Mouse (Mus musculus): ENCODE measurements around the gene 9130230L23Rik.

The 9130230L23Rik gene

DNA sequence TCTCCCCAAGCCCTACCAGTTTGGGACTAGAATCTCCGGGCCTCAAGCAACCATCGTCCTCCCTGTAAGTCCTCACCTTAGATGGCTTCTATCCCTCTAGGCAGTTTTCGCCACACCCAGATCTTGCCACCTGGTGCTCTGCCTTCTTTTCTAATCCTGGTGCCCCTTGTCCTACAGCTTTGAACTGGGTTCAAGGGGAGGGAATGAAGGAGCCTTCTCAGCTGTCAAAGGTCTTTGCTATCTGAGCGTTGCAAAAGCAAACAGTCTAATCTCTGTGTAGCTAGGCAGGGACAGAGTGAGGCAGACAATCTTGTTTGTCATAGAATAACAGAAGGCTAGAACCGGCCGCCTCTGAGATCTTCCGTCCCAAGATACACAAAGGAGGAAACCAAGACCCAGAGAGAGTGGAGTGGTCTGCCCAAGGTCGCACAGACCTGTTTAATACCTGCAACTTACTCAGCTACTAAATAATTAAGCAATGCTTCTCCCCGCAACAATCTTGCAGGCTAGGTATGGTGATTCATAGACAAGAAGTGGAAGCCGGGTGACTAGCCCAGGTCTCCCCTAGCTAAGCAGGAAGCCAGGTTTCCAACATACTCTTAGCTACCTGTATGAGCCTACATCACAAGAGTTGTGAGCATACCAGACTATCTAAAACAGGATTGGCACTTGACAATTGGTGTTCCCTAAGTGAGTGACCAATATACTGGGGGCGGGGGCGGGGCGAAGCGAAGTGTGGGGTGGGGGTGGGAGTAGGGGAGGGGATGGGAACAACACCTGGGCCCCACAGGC is at the start of gene 9130230L23Rik:
Gene 9130230L23Rik, minus strand, starts transcription at position 152 of the 792 bp plus-strand sequence.
- DNase-seq (ENCODE audit: low spot score): peak; percentile 75

DNA sequence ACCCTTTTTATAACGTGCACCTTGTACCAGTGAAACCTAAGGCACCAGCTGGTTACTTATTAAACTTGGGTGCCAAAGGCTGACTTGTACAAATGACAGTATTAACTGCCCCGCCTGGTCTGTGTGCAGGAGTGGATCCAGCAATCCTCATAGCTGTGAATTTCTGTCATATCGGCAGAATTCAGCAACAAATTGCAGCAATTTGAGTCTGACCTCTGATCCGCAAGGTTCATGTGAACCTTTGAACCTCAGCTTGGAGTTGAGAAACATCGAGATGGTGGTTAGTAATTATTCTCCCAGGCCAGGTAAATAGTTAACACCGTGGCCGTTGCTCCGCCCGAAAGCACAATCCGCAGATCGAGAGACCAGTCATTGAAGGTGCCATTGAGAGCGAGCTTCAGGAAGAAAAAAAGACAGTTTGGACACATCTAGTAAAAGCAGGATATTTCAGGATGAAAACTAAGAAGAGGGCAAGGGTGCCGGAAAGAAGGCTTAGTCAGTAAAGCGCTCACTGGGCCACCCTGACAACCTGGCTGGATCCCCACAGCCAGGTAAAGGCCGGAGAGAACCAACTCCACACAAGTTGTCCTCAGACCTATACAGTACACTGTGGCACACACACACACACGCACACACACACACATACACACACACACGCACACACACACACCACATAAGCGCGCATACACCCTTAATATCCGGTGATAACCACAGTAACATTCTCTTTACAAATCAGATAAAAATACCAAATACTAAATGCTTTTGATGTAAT is 48.9 kb upstream of the 9130230L23Rik start:
- DNase-seq (ENCODE audit: low spot score): peak; percentile 88

DNA sequence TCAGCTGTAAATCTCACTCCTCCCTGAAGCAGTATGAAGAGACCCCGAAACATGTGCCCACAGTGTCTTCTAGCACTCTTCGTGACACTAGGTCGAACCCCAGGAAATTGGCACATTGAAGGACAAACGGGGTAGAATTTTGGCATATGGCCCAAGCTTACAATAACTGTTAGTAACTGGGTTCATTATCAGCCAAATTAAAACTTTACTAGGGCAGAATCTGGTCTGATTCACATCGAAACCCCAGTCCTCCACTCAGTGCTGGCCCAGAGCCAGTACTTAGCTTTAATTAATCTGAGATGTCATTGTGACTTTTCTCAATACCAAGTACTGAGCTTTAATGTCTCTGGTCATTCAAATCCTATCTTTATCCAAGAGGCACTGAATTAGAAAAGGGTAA is 46.8 kb upstream of the 9130230L23Rik start:
- DNase-seq (ENCODE audit: low spot score): no peak

DNA sequence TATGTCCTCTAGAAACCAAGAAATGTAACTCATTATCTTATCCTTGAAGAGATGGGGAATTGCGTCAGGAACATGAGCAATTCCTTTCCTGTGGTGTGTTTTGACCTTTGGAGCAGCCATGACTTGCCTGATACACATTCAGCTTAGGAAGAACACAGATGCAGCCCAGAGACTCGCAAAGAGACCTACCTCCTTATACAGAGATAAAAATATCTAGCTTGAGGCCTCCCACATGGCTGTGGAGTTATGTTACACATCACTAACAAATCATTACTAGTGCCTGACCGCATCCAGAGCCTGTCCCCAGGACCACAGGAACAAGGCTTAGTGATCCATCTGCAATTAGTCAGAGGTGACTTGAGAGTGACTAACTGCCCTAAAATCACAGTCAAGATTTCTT is 42.3 kb upstream of the 9130230L23Rik start:
- peak; percentile 36 for DNase-seq (ENCODE audit: low spot score)

DNA sequence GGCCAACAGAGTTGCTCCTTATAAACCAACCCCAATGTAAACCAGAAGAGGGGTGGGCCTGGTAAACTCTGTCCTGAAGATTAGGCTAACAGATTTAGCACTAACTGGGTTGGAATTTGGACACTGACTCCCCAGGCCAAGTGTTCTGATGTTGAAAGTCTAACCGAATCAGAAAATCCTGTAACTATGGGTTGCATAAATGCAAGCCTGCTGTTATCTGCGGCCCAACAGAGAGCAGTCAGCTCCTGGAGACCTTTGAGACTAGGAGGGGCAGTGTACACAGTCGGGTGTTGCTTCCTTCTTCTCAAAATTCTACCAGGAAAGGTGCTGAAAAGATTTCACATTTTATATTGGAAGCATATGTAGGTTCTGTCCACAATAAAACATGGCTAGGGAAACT is 39.8 kb upstream of the 9130230L23Rik start:
- peak; percentile 74 for DNase-seq (ENCODE audit: low spot score)

DNA sequence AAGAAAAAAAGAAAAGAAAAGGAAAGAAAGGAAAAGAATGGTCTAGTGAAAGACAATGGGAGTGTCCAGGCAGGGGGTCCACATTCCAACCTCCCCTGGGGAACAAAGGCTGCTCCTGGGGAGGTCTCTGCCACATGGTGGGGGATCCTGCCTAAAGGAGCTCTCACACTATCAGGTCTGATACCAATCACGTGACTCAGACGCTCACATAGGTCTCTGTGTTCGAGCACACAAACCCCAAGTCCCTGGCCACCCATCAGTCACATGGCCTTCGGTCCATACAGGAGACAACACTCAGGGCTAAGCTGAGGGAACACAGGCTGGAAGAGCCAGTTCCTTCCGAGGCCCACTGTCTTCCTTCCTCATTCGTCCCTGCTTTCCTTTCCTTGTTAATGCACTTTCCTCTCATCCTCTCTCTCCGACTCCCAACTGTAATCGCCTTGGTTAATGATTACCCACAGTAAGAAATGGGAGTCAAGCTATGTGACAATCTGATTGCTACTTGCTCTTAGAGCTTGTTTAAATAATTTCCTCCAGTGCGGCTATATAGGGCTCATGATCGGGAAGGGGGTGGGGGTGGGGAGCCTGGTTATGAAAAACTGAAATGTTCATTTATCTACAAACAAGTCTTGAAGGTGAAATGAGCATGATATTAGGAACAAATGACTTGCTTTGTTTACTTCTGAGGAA is 38.7 kb upstream of the 9130230L23Rik start:
- peak; percentile 68 for DNase-seq (ENCODE audit: low spot score)

DNA sequence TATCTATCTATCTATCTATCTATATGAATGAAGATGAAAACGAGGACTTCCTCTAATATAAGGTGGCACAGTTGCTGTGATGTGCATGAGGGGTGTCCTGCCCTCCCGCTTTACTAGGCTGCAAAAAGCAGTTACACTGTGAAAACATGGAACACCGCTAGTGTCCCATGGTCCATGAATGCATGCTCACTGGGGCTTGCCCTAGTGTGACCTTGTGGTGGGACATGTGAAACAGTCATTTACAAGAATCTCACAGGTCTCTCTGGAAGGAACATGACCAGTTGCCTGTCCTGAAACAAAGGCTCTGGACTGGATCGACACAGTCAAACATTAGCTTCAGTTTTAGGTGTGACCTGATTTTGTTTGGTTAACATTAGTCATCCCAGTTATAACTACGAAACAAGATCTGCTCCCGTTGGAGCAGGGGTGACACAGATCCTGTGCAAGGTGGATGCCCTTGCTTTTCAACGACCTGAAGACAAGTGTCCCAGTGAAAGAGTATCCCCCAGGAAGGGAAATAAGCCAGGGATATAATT is 36.7 kb upstream of the 9130230L23Rik start:
- DNase-seq (ENCODE audit: low spot score): no peak

DNA sequence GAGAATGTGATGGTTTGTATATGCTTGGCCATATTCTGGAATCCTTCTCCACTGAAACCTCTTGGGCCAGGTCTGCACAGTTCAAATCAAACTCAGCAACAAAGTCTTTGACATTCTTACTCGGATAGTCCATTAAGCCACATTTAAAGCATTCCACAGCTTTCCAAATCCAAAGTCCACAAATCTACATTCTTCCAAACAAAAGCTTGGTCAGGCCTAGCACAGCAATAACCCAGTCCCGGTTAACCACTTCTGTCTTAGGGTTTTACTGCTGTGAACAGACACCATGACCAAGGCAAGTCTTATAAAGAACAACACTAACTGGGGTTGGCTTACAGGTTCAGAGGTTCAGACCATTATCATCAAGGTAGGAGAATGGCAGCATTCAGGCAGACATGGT is 35.7 kb upstream of the 9130230L23Rik start:
- no peak for DNase-seq (ENCODE audit: low spot score)

DNA sequence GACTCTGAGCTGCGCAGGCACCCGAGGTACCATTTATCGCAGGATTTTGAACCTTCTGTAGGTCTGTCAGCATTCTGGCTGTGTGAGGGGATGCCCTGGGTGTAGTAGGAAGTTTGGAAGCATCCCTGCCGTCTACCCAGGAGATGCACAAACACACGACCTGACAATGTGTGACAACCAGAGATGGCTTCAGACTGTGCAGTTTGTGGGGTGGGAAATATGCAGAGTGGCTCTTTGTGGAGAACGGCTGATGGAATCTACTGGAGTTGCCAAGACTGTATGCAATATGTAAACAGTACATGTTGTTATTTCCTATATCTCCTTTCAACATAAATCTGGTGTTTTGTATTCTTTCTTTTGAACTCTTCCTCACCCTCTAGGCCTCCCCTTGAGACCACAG is 33.0 kb upstream of the 9130230L23Rik start:
- no peak for DNase-seq (ENCODE audit: low spot score)

DNA sequence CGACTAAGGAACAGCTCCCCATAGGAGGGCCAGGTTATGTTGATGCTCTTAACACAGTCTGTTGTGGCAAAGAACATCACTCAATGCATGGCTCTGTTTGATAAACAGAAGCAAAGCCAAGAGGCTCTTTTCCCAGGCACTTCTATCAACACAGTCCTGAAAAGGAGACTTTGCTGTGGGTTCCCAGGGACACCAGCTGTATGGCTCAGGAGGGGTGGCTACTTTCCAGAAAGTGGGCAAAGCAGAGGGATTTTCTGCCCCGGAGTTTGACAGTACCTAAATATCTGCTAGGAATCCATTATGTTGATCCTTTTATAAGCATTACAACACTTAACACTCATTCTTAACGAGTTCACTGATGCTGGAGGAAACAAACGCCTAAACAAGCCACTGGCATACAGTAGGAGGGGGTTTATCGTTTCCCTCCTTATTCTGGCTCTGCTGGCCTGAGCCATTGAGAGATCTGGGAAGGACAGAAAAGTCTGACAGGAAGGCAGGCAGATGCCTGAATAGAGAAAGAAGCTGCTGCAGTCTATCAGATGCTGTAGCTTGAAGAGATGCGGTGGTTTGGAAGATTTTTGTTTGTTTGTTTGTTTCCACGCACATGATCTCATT is 32.5 kb upstream of the 9130230L23Rik start:
- no peak for DNase-seq (ENCODE audit: low spot score)

DNA sequence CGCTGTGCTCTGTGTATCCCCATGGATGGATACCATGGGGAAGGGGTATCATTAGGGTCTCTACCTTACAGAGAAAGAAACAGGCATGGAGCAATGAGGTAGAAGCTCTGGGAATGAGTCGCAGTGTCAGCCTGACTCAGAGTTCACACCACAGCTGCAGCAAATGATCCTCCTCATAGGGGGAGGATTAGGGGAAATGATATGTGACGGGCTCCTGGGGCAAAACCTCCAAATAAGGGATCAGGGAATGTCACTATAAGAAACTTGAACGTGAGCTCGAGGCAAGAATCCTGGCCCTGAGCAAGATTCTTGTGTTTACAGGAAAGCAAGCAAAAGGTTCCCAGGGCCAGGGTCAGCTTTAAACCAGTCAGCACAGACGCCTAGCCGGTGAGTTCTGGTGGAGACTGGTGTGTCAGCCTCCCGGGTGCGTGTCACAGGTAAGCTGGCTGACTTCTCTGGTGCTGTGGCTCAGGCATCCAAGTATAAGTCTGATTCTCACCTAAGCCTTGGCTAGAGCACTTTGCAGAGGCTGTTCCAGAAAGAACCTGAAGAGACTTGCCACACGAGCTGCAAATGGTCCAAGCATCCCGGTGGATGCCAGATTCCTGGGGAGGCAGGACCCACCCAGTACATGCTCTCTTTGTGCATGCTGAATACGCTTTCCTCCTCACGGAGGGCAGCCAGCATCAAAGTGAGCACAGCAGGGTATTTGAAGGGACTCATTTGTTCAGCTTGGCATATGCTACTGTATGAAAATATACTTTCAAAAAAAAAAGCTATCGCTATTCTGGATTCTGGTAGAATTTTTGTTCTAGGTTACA is 30.5 kb upstream of the 9130230L23Rik start:
- DNase-seq (ENCODE audit: low spot score): no peak

DNA sequence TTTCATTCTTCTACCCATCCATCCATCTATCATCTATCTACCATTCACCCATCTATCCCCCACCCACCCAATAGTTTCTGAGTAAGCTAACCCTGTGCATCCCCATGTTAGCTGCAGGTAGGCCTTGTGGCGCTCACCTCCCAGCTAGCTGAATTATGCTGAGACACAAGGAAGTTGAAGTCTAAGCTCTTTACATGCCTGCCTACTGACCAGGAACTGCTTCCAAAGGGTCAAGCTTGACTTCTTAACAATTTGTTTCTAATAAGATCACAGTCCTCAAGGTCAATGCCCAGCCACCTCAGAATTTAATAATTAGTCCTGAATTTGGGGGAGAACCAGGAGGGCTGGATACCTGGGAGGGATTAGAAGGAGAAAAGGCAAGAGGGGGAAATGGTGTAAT is 28.7 kb upstream of the 9130230L23Rik start:
- DNase-seq (ENCODE audit: low spot score): no peak

DNA sequence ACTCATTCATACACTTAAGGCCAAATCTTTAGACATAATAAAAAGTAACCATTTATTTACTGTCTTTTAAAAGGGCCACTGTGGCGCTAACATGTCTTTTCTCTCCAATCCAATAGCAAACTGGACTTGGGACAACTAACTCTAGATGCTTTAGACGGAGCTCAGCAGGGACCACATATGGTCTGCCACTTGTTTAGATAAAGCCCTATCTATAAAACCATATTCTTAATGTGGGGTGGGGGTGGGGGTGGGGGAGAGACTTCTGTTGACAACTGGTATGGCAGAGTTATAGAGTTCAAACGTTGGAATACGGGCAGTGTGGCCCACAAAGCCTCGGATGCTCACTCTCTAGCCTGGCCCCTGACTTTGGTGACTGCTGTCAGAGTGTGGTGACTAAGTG is 27.6 kb upstream of the 9130230L23Rik start:
- no peak for DNase-seq (ENCODE audit: low spot score)

DNA sequence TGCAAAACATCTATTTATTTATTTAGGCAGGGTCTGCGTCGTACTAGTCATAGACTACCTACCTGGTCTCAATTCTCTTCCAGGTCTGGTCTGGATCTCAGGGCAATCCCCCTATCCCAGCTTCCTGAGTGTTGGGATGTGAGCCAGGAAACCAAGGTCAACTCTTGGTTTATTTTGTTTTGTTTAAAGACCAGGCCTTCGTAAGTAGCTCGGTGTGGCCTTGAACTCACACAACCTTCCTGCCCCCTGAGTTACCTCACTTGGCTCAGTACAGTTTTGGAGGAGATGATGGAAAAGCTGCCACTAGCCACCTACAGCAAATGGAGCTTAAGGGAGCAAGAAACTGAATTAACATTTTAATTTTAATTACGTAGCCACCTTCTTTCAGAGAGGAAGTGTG is 24.1 kb upstream of the 9130230L23Rik start:
- no peak for DNase-seq (ENCODE audit: low spot score)

DNA sequence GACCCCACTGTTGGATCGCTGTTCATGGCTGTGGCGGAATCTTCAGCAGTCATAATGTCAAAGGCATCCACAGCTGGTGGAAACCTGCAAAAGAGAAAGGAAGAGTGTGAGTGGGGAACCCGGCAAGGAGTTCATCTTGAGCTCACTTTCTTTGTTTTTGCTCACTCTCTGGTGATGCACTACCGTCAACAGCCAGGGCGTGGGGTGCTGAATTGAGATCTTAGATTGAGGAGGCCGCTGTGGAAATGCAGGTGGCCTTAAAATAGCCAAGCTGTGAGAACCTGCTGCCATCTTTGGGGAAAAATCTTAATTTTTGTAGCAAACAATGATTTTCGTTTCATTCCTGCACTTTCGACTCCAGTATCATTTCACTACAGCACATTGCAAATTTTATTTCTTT is 23.1 kb upstream of the 9130230L23Rik start:
- DNase-seq (ENCODE audit: low spot score): no peak

DNA sequence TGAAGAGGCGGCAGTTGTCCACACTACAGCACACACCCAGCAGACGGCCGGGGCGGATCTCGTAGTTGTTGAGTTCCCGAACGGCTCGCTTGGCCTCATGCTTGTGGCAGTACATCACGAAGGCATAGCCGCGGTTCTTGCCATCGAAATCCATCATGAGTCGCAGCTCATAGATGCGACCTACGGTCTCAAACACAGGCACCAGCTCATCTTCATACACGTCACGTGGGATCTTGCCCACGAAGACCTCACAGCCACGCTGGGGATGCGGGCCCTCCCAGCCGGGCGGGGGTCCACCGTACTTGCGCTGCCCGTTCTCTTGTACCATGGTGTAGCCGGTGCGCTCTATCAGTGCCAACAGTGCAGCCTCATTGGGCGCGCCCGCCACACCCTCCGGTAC is 22.7 kb upstream of the 9130230L23Rik start:
- no peak for DNase-seq (ENCODE audit: low spot score)

DNA sequence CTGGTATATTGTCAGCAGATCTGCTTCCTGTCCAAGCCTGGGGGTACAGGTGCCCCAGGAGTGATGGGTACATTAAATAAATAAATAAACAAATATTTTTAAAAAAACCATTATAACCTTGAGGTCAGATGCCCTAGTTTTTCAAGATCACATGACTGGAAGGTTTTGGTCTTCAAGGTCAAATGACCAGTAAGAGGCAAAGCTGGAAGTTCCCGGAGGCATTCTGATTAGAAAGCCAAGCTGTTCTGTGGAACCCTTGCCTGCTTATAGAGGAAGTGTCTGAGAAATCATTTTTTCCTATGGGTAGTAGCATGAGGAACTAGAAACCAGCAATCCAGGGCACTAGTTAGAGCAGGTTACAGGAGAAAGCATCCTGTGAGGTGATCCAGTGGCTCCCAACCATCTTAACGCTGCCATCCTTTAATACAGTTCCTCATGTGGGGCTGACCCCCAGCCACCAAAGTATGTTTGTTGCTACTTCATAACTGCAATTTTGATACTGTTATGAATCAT is 11.4 kb upstream of the 9130230L23Rik start:
- no peak for DNase-seq (ENCODE audit: low spot score)

DNA sequence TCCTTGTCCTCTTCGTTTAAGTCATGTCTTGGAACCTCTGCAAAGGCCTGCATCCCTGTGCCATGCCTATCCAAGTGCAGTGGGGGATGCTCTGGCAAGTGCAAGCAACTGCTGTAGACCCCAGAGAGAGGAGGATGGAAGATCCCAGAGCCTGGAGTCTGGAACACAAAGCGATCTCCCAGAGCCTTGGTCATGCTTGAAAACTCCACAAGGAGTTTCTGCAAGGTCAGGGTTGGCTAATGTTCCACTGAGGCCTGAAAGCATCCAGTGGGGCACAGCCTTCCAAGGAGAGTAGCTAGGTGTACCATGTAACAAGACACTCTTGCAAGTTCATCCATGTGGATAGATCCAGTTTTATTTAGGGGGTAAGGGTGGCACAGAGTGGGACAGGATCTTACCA is 10.4 kb upstream of the 9130230L23Rik start:
- DNase-seq (ENCODE audit: low spot score): peak; percentile 56

DNA sequence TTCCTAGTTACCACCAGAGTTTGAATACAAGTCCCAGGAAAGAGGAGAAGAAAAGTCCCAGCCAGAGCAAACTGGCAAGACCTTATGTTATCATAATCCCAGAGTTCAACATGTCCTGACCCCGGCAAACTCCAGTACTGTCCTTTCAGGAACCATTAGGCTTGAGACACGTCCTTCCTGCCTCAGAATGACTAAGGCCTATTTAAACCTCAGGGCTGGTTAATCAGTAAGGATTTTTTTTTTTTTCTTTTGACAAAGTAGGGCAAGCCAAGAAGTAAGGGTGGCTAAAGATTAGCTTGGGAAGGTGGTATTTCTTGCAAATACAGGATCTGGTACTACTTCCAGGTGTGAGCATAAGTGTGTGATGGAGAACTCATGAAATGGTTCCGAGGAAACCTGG is 9.9 kb upstream of the 9130230L23Rik start:
- peak; percentile 70 for DNase-seq (ENCODE audit: low spot score)

DNA sequence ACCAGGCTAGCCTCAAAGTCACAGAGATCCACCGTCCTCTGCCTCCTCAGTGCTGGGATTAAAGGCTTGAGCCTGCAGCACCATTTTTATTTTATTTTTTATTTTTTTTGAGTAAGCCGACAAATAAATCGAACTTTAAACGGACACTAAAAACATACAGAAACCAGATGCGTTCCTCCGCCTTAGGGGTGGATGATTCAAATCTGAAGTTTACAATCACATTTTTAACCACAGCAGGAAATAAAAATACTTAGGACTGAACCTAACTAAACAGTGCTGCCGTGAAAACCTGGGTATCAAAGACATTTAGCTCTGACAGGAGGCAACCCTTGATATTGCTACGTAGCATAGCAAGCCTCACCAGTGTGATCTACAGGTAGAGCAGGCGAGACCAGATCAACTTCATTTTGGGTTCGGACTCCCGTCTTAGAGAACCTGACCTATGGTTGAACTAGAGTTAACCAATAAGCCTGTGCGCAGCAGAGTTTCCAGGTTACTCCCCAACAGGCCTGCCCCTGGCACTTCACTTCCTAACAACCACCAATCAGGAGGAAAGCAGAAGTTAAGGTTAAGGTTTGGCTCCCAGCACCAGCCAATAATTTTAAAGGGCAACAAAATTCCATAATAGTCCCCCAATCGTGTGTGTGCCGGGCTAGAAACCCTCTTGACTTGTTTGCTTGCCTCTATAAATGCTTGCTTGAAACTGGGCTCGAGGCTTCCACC is 4.3 kb upstream of the 9130230L23Rik start:
- no peak for DNase-seq (ENCODE audit: low spot score)

Data from yolk sac, embryonic 10.5 days (tissue).